Mouse (Mus musculus): ENCODE data around the gene Tsc22d2. TPM values are rescaled to one million over a fixed set of nuclear protein-coding genes. Genes with fewer than 3 reads are reported as not detected.
"Not testable (repeated sequence)": the region's sequence is repeated elsewhere in the genome, so short reads cannot be mapped to it uniquely, and the experiment has no call there.

Gene Tsc22d2
- polyA plus RNA-seq, 1 experiment from 2014 or later, result 13.6 TPM

DNA sequence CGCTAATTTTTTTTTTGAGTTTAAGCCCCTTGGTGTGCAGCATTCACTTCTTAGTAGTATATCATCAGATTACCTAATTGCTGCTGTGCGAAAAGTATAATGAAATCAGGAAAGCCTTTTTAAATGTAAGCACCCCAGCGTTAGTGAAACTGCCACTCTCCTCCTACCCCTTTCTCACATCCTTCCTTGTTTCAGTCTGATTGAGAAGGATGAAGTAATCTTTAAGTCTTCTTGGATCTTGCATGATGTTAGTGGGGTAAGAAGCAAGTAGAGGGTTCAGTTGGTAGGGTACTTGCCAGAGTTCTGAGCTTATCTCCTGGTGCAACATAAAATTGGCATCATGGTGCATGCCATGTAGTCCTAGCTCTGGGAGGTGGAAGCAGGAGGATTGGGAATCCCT lies 35.0 kb downstream of the Tsc22d2 start:
- ATAC-seq, result no peak
- Histone ChIP-seq H3K9me3 (replicated peaks) (no peaks in the 10 kb centered on the region), H3K27ac (no peak overlapping the region), H3K9ac (no peak overlapping the region), H3K4me1 (peaks cover 14% of the 10 kb centered on the region), H3K27me3 (replicated peaks) (no peaks in the 10 kb centered on the region), H3K4me2 (no peak overlapping the region), H3K4me3 (no peak overlapping the region), H3K36me3 (peaks cover 18% of the 10 kb centered on the region; the same call in 1 of the 2 replicates)
- 88% methylated on average over 3 of the region's 3 CpGs for WGBS (ENCODE audit: insufficient replicate concordance)

DNA sequence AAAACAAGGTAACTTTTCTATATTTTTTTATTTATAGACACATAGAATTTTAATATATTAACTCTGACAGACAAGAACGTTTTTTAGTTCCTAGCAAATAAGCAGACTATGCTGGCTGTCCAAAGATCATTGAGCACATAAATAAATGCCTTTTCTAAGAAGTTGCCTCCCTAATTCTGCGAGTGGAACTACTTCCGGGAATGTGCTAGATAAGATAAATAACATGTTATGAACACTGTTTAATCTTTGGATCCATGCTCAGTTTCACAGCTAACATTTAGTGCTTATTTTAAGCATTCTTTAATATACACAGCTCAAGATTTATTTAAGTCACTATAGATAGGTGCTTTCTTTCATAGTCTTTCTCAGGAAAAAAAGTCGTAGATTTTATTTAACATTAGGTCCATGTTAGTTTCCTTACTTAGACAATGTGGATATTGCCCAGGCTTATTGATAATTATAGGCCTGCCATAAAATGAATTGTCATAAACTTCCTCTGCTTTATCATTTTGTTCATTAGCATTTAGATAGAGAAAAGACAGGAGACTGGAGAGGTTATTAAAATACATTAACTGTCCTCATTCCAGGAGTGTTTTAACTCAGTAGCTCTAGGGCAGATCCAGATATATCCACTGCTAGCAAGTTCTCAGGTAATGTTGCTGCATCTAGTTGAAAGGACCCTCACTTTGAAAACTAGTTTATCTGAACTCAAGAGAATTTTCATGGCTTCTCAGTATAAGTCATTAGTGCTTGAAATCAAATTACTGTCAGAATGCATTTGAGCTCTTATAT lies 40.1 kb downstream of the Tsc22d2 start:
- H3K9ac ChIP-seq, result peak overlapping the region; percentile 35
- peak overlapping the region; percentile 82 for H3K27ac ChIP-seq
- ATAC-seq, result peak; percentile 89
- 24% methylated on average over 4 of the region's 4 CpGs for WGBS (ENCODE audit: insufficient replicate concordance)
- H3K4me1 ChIP-seq, result peaks cover 36% of the 10 kb centered on the region
- no peak overlapping the region for H3K4me3 ChIP-seq
- H3K9me3 ChIP-seq (replicated peaks), result no peaks in the 10 kb centered on the region
- H3K4me2 ChIP-seq, result peak overlapping the region; percentile 28; the same call in 1 of the 2 replicates
- H3K36me3 ChIP-seq, result peaks cover 10% of the 10 kb centered on the region
- H3K27me3 ChIP-seq (replicated peaks), result no peaks in the 10 kb centered on the region

GRCm38 (mm10) chr3:58455255-58455654 lies 40.7 kb downstream of the Tsc22d2 start:
- Histone ChIP-seq H3K4me1 (peaks cover 36% of the 10 kb centered on the region), H3K36me3 (peaks cover 15% of the 10 kb centered on the region), H3K4me3 (no peak overlapping the region), H3K27me3 (replicated peaks) (no peaks in the 10 kb centered on the region), H3K27ac (peak overlapping the region; percentile 82), H3K9ac (0 out of 2 replicates have a peak overlapping the region, but pooled peaks have one; percentile 35), H3K4me2 (no peak overlapping the region), H3K9me3 (replicated peaks) (no peaks in the 10 kb centered on the region)
- ATAC-seq, result peak; percentile 75
- WGBS (ENCODE audit: insufficient replicate concordance), result 61% methylated on average over 3 of the region's 3 CpGs

GRCm38 (mm10) chr3:58469655-58470437 lies 55.3 kb downstream of the Tsc22d2 start:
- H3K4me1 ChIP-seq, result peaks cover 19% of the 10 kb centered on the region
- 26% methylated on average over 9 of the region's 9 CpGs for WGBS (ENCODE audit: insufficient replicate concordance)
- no peaks in the 10 kb centered on the region; the same call in 1 of the 2 replicates for H3K27me3 ChIP-seq (replicated peaks)
- peak; percentile 89 for ATAC-seq
- peak overlapping the region; percentile 29 for H3K4me3 ChIP-seq
- peak overlapping the region; percentile 63 for H3K4me2 ChIP-seq
- H3K27ac ChIP-seq, result peak overlapping the region; percentile 77
- no peaks in the 10 kb centered on the region for H3K9me3 ChIP-seq (replicated peaks)
- H3K36me3 ChIP-seq, result no peaks in the 10 kb centered on the region
- H3K9ac ChIP-seq, result peak overlapping the region; percentile 50; the same call in 1 of the 2 replicates

DNA sequence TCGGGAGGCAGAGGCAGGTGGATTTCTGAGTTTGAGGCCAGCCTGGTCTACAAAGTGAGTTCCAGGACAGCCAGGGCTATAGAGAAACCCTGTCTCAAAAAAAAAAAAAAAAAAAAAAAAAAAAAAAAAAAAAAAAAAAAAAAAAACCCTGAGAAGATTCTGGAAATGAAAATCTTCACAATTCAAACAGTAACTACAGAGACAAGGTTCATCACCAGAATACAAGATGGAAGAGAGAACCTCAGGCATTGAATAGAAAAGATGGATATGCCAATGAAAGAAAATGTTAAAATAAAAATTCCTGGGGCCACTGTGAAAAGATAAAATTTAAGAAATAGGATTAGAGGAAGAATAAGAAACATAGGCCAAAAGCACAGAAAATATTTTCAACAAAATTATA lies 60.8 kb downstream of the Tsc22d2 start:
- 83% methylated on average over 1 of the region's 1 CpGs for WGBS (ENCODE audit: insufficient replicate concordance)
- not testable (repeated sequence) for H3K9me3 ChIP-seq (replicated peaks); H3K4me2 ChIP-seq; H3K27ac ChIP-seq; H3K9ac ChIP-seq; H3K4me3 ChIP-seq; H3K27me3 ChIP-seq (replicated peaks); H3K36me3 ChIP-seq; ATAC-seq
- peaks cover 11% of the 10 kb centered on the region for H3K4me1 ChIP-seq

GRCm38 (mm10) chr3:58478755-58479455 lies 64.4 kb downstream of the Tsc22d2 start:
- H3K27me3 ChIP-seq (replicated peaks), result no peaks in the 10 kb centered on the region
- H3K9me3 ChIP-seq (replicated peaks), result no peaks in the 10 kb centered on the region
- H3K4me3 ChIP-seq, result no peak overlapping the region
- H3K27ac ChIP-seq, result no peak overlapping the region
- ATAC-seq, result peak; percentile 55; the same call in 1 of the 2 replicates
- 49% methylated on average over 2 of the region's 2 CpGs for WGBS (ENCODE audit: insufficient replicate concordance)
- H3K9ac ChIP-seq, result no peak overlapping the region
- no peaks in the 10 kb centered on the region for H3K36me3 ChIP-seq
- 0 out of 2 replicates have a peak, but pooled peaks cover 3% of the 10 kb centered on the region for H3K4me1 ChIP-seq
- no peak overlapping the region for H3K4me2 ChIP-seq

DNA sequence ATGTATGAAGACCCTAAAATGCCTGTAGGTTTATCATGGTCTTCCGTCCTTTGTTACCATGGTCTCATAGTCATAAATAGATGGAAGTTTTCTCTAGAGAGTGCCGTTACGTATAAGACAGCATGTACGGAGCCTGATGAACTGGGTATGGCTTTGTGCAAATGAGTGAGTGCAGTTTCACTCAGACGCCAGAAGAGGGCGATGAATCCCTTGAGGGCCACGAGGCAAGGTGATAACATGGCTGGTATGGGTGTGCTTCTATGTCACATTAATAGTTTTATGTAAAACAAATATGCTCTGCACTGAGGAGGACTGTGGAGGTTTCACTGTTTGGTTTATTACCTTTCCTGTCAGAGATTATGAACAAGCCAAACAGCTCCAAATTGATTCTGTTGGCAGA lies 71.4 kb downstream of the Tsc22d2 start:
- ATAC-seq, result no peak
- no peak overlapping the region for H3K4me3 ChIP-seq
- H3K4me2 ChIP-seq, result no peak overlapping the region
- H3K36me3 ChIP-seq, result no peaks in the 10 kb centered on the region
- H3K4me1 ChIP-seq, result no peaks in the 10 kb centered on the region
- H3K9me3 ChIP-seq (replicated peaks), result no peaks in the 10 kb centered on the region
- H3K9ac ChIP-seq, result no peak overlapping the region
- WGBS (ENCODE audit: insufficient replicate concordance), result 52% methylated on average over 7 of the region's 7 CpGs
- H3K27ac ChIP-seq, result no peak overlapping the region
- H3K27me3 ChIP-seq (replicated peaks), result no peaks in the 10 kb centered on the region

DNA sequence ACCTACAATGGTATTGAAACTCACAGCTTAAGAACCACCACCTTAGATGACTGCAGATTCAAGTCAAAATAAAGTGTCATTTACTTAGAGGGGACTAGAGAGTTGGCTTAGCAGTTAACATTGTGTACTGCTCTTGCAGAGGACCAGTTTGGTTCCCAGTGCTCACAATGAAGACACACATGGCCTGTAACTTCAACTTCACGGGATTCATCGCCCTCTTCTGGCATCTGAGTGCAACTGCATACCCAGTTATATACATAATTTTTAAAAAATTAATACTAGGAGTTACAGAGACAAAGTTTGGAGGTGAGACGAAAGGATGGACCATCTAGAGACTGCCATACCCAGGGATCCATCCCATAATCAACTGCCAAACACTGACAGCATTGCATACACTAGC lies 72.6 kb downstream of the Tsc22d2 start:
- H3K27me3 ChIP-seq (replicated peaks), result no peaks in the 10 kb centered on the region
- H3K9ac ChIP-seq, result no peak overlapping the region
- no peaks in the 10 kb centered on the region for H3K36me3 ChIP-seq
- H3K9me3 ChIP-seq (replicated peaks), result no peaks in the 10 kb centered on the region
- no peak for ATAC-seq
- H3K4me1 ChIP-seq, result no peaks in the 10 kb centered on the region
- H3K27ac ChIP-seq, result no peak overlapping the region
- no peak overlapping the region for H3K4me2 ChIP-seq
- 67% methylated on average over 3 of the region's 3 CpGs for WGBS (ENCODE audit: insufficient replicate concordance)
- H3K4me3 ChIP-seq, result no peak overlapping the region

- 64% methylated on average over 8 of the region's 8 CpGs for WGBS (ENCODE audit: insufficient replicate concordance)
- no peak overlapping the region for H3K4me3 ChIP-seq
- no peaks in the 10 kb centered on the region for H3K9me3 ChIP-seq (replicated peaks)
- no peaks in the 10 kb centered on the region for H3K4me1 ChIP-seq
- H3K27me3 ChIP-seq (replicated peaks), result no peaks in the 10 kb centered on the region
- no peak overlapping the region for H3K4me2 ChIP-seq
- no peak for ATAC-seq
- H3K9ac ChIP-seq, result no peak overlapping the region
- no peak overlapping the region for H3K27ac ChIP-seq
- H3K36me3 ChIP-seq, result no peaks in the 10 kb centered on the region
These were observed 73.7 kb downstream of the Tsc22d2 start for GRCm38 (mm10) chr3:58487999-58488775.

- Histone ChIP-seq H3K9ac (no peak overlapping the region), H3K27me3 (replicated peaks) (no peaks in the 10 kb centered on the region), H3K36me3 (no peaks in the 10 kb centered on the region), H3K4me3 (no peak overlapping the region), H3K4me2 (no peak overlapping the region), H3K27ac (no peak overlapping the region), H3K4me1 (no peaks in the 10 kb centered on the region), H3K9me3 (replicated peaks) (no peaks in the 10 kb centered on the region)
- 64% methylated on average over 7 of the region's 7 CpGs for WGBS (ENCODE audit: insufficient replicate concordance)
- ATAC-seq, result no peak
These were observed 76.3 kb downstream of the Tsc22d2 start for GRCm38 (mm10) chr3:58490787-58491186.

DNA sequence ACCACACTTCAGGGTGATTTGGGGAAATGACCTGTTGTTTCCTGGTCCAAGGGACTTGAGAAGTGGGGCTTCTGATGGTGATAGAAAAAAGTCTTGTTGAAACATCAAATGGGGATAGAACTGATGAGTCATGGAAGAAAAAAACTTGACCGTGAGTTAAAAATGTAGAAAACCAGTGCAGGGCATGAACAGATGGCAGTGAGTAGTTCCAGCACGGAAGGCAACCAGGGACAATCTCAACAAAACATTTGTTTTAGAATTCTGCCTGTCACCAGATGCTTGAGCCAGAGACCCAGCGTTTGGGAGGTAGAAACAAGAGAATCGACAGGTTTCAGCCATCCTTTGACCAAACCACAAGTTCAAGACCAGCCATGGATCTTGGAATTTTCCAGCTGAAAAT lies 79.1 kb downstream of the Tsc22d2 start:
- H3K4me2 ChIP-seq, result no peak overlapping the region
- no peaks in the 10 kb centered on the region for H3K9me3 ChIP-seq (replicated peaks)
- H3K4me1 ChIP-seq, result no peaks in the 10 kb centered on the region
- H3K4me3 ChIP-seq, result no peak overlapping the region
- no peaks in the 10 kb centered on the region for H3K27me3 ChIP-seq (replicated peaks)
- WGBS (ENCODE audit: insufficient replicate concordance), result 55% methylated on average over 4 of the region's 4 CpGs
- ATAC-seq, result no peak
- H3K27ac ChIP-seq, result no peak overlapping the region
- H3K36me3 ChIP-seq, result no peaks in the 10 kb centered on the region
- H3K9ac ChIP-seq, result no peak overlapping the region
